Mouse (Mus musculus): ENCODE results near the gene St3gal6.

GRCm38 (mm10) chr16:58455118-58455517, 68.9 kb downstream of the St3gal6 start:
- TF ChIP-seq CTCF (IDR thresholded peaks at IDR 0.05; ENCODE audit: low read depth, low read length): no peak
- no peak for TF ChIP-seq TAL1 (conservative IDR thresholded peaks at IDR 0.05; ENCODE audit: low read depth, low read length)
- no peak for TF ChIP-seq POLR2AphosphoS5 (IDR thresholded peaks at IDR 0.05; ENCODE audit: insufficient replicate concordance, low read depth, low read length)
- TF ChIP-seq GATA1 (IDR thresholded peaks at IDR 0.05; ENCODE audit: borderline replicate concordance, low read length): no peak
